Mouse (Mus musculus) neural tube, embryonic 12.5 days (tissue): ENCODE measurements around the gene Borcs6. TPM values are rescaled to one million over a fixed set of nuclear protein-coding genes. Genes with fewer than 3 reads are reported as not detected.

Experiments
- polyA plus RNA-seq: library from polyadenylated mRNA; unstranded; fragments of >200 nt; fragmentation: Nextera tagmentation; extraction: Ambion mirVana; gene quantifications from 2 replicates; pipeline ENCODE4 v1.2.1, GENCODE M21; 2016

Borcs6 gene
- polyA plus RNA-seq, 1 experiment from 2014 or later: 18.9 TPM

Other genes with a start within 250 kb of the Borcs6 start
- gene Ndel1, start 187.9 kb upstream of the Borcs6 start, polyA plus RNA-seq: 80.4 and 81.5 TPM in 2 replicates
- gene Rnf222, start 171.2 kb upstream of the Borcs6 start, polyA plus RNA-seq: 0.05 TPM in 1 of 2 replicates, not detected in the other
- gene Rpl26, start 158.1 kb upstream of the Borcs6 start, polyA plus RNA-seq: 732 and 743 TPM in 2 replicates
- gene Odf4, start 132.6 kb upstream of the Borcs6 start, polyA plus RNA-seq: not detected in 2 replicates
- gene Arhgef15, start 102.2 kb upstream of the Borcs6 start, polyA plus RNA-seq: 8.9 and 10.5 TPM in 2 replicates
- 1.9 and 2.5 TPM in 2 replicates for gene Slc25a35, start 91.6 kb upstream of the Borcs6 start, polyA plus RNA-seq
- gene Rangrf, start 84.5 kb upstream of the Borcs6 start, polyA plus RNA-seq: 37.4 and 42.2 TPM in 2 replicates
- 26.3 and 30.9 TPM in 2 replicates for gene Pfas, start 51.3 kb upstream of the Borcs6 start, polyA plus RNA-seq
- gene Ctc1, start 43.8 kb upstream of the Borcs6 start, polyA plus RNA-seq: 60.8 and 66.8 TPM in 2 replicates
- gene Aurkb, start 14.1 kb upstream of the Borcs6 start, polyA plus RNA-seq: 95.5 and 98.4 TPM in 2 replicates
- gene Tmem107, start 11.1 kb downstream of the Borcs6 start, polyA plus RNA-seq: 36.1 and 39.8 TPM in 2 replicates
- gene Vamp2, start 28.8 kb downstream of the Borcs6 start, polyA plus RNA-seq: 149 and 174 TPM in 2 replicates
- 7.4 and 9.0 TPM in 2 replicates for gene Per1, start 35.5 kb downstream of the Borcs6 start, polyA plus RNA-seq
- gene Hes7, start 60.7 kb downstream of the Borcs6 start, polyA plus RNA-seq: 0.28 TPM in 2 replicates
- not detected in 2 replicates for gene 9130213A22Rik, start 62.9 kb downstream of the Borcs6 start, polyA plus RNA-seq
- gene Aloxe3, start 66.2 kb downstream of the Borcs6 start, polyA plus RNA-seq: 0.65 TPM in 1 of 2 replicates, not detected in the other
- gene Alox12b, start 97.3 kb downstream of the Borcs6 start, polyA plus RNA-seq: 0.20 TPM in 1 of 2 replicates, not detected in the other
- gene Alox8, start 138.1 kb downstream of the Borcs6 start, polyA plus RNA-seq: 0.09 TPM in 1 of 2 replicates, not detected in the other
- 0.10 and 0.17 TPM in 2 replicates for gene Gucy2e, start 177.3 kb downstream of the Borcs6 start, polyA plus RNA-seq